Mouse (Mus musculus) midbrain, postnatal 0 days (tissue): ENCODE data around the gene Nptx1. TPM values are rescaled to one million over a fixed set of nuclear protein-coding genes. Genes with fewer than 3 reads are reported as not detected.

Source experiments
- ATAC-seq: fragments of 200-750 bp; cut with Nextera tagmentation; 2 replicates; pipeline ENCODE4 v1.8.0; 2017; ENCODE audit warnings: moderate number of reproducible peaks, mild to moderate bottlenecking, moderate TSS enrichment, moderate library complexity; ENCODE audit not compliant: low FRiP score
- DNase-seq: peaks from one replicate; pipeline ENCODE4 v3.0.0-alpha.2; 2015; ENCODE audit warnings: low spot score
- H3K27ac ChIP-seq: fragments of 300-500 bp; sonication (generic); 2 replicates; pipeline ENCODE4 v1.5.1; 2014; ENCODE audit warnings: low read depth, mild to moderate bottlenecking, low read length, mixed read lengths
- H3K27me3 ChIP-seq: fragments of 300-500 bp; sonication (generic); 2 replicates; pipeline ENCODE4 v1.6.1; 2014; ENCODE audit warnings: low read length, control low read depth, mixed read lengths; ENCODE audit not compliant: insufficient read depth
- H3K36me3 ChIP-seq: fragments of 300-500 bp; sonication (generic); 2 replicates; pipeline ENCODE4 v1.6.1; 2014; ENCODE audit warnings: low read length, control low read depth, mixed read lengths; ENCODE audit not compliant: insufficient read depth
- H3K4me1 ChIP-seq: fragments of 300-500 bp; sonication (generic); 2 replicates; pipeline ENCODE4 v1.6.1; 2014; ENCODE audit warnings: mild to moderate bottlenecking, control low read depth, antibody characterized with exemption, low read length, mixed read lengths; ENCODE audit not compliant: insufficient read depth
- H3K4me2 ChIP-seq: fragments of 300-500 bp; sonication (generic); 2 replicates; pipeline ENCODE4 v1.6.1; 2014; ENCODE audit warnings: low read depth, mild to moderate bottlenecking, low read length, mixed read lengths; ENCODE audit not compliant: poor library complexity, severe bottlenecking
- H3K4me3 ChIP-seq: fragments of 300-500 bp; sonication (generic); 2 replicates; pipeline ENCODE4 v1.5.1; 2014; ENCODE audit warnings: low read depth, mild to moderate bottlenecking, low read length, moderate library complexity
- H3K9ac ChIP-seq: fragments of 300-500 bp; sonication (generic); replicated peaks from 2 replicates; pipeline ENCODE4 v1.6.1; 2014; ENCODE audit warnings: mild to moderate bottlenecking, low read length, moderate library complexity, mixed read lengths; ENCODE audit not compliant: poor library complexity, severe bottlenecking
- H3K9me3 ChIP-seq: fragments of 300-500 bp; sonication (generic); 2 replicates; pipeline ENCODE4 v1.6.1; 2016; ENCODE audit warnings: low read length, control low read depth
- CTCF ChIP-seq: IDR thresholded peaks from 2 replicates; pipeline ENCODE4 v1.5.1; 2016; ENCODE audit warnings: antibody characterized with exemption, mild to moderate bottlenecking
- WGBS: fragments of 180-500 bp; shearing (Covaris S2); extraction: QIAGEN DNeasy Blood & Tissue Kit; methylation state at CpG from one replicate; pipeline ENCODE4 v1.1.7; 2014; 5-methylcytosine and 5-hydroxymethylcytosine counted together
- polyA plus RNA-seq: library from polyadenylated mRNA; unstranded; fragments of >200 nt; fragmentation: Nextera tagmentation; extraction: Ambion mirVana; gene quantifications from 2 replicates; pipeline ENCODE4 v1.2.1, GENCODE M21; 2015
- total RNA-seq: library from RNA; depleted of rRNA; stranded (reverse); fragments of >200 nt; gene quantifications from 2 replicates; pipeline ENCODE4 v1.2.3, GENCODE M21; 2014

Gene Nptx1
- total and polyA plus RNA-seq, 2 experiments from 2014 or later = 7.6 to 22.4 TPM

DNA sequence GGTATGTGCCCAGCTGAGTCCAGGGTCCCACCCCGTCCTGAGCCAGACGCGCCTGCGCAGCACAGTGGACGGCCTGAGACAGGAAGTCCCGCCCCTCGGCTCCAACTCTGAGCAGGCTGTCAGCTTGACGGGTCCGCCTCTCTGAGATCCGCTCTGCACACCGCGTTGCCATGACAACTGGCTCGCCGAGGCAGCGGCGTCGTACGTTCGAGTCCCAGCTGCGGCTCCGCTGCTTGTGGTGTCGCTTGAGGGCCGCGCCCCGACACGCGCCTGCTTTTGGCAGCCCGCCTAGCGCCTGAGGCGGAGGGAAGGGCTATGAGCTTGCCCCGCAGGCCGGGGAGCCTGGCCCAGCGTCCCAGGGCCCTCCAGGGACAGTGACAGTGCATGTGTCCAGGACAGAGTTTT lies 23.0 kb downstream of the Nptx1 start:
- H3K9me3 ChIP-seq = no peaks in the 10 kb centered on the region
- WGBS = 2% methylated on average over 33 of the region's 33 CpGs
- peak overlapping the region; percentile 28 for H3K4me3 ChIP-seq
- H3K4me1 ChIP-seq = 0 out of 2 replicates have a peak, but pooled peaks cover 2% of the 10 kb centered on the region
- peak overlapping the region; percentile 59 for H3K27ac ChIP-seq
- ATAC-seq (peak; percentile 87), DNase-seq (peak; percentile 96)
- TF ChIP-seq CTCF = no peak
- H3K27me3 ChIP-seq = no peaks in the 10 kb centered on the region; the same call in 1 of the 2 replicates
- no peaks in the 10 kb centered on the region for H3K36me3 ChIP-seq
- H3K4me2 ChIP-seq = peak overlapping the region; percentile 52
- H3K9ac ChIP-seq = peak overlapping the region; percentile 56

DNA sequence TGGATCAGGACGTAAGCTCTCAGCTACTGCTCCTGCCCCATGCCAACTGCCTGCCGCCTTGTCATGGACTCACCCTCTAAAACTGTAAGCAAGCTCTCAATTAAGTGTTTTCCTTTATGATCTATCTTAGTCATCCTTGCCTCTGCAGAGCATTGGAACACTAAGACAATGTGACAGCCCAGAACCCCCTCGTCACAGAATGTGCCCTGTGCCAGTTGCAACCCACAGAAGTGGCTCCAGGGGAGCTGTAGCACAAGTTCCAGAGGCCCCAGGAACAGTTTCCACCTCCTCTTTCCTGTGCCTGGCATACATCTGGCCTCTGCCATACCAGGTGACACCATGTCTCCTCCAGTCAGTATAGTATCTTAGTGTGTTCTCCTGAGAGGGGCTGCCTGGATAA lies 24.2 kb downstream of the Nptx1 start:
- no peak for TF ChIP-seq CTCF
- DNase-seq = no peak
- 73% methylated on average over 3 of the region's 3 CpGs for WGBS
- Histone ChIP-seq H3K4me1 (0 out of 2 replicates have a peak, but pooled peaks cover 2% of the 10 kb centered on the region), H3K36me3 (no peaks in the 10 kb centered on the region), H3K4me3 (no peak overlapping the region), H3K9ac (no peak overlapping the region), H3K27ac (no peak overlapping the region), H3K4me2 (no peak overlapping the region), H3K27me3 (no peaks in the 10 kb centered on the region; the same call in 1 of the 2 replicates), H3K9me3 (no peaks in the 10 kb centered on the region)
- no peak for ATAC-seq

DNA sequence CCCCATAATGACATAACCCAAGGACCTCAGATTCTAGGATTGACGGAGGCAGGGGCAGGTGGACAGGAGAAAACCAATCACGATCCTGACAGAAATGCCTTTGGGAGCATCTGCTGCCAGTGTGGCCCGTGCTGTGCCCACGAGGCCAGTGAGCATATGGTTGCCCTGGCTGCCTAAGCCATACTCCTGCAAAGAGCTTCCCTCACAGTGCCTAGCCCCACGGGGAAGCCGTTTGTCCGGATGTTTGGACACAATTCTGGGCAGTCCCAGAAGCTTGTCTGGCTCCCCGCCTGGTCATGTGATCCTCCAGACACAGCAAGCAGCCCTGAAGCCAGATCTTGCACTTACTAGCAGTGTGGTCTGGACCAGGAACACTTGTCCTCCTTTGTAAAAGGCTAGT lies 24.8 kb downstream of the Nptx1 start:
- DNase-seq (peak; percentile 89), ATAC-seq (peak; percentile 57; the same call in 1 of the 2 replicates)
- TF ChIP-seq CTCF = no peak
- Histone ChIP-seq H3K9ac (no peak overlapping the region), H3K9me3 (no peaks in the 10 kb centered on the region), H3K27ac (no peak overlapping the region), H3K27me3 (no peaks in the 10 kb centered on the region; the same call in 1 of the 2 replicates), H3K4me1 (0 out of 2 replicates have a peak, but pooled peaks cover 2% of the 10 kb centered on the region), H3K4me3 (no peak overlapping the region), H3K4me2 (no peak overlapping the region), H3K36me3 (no peaks in the 10 kb centered on the region)
- 61% methylated on average over 8 of the region's 8 CpGs for WGBS

DNA sequence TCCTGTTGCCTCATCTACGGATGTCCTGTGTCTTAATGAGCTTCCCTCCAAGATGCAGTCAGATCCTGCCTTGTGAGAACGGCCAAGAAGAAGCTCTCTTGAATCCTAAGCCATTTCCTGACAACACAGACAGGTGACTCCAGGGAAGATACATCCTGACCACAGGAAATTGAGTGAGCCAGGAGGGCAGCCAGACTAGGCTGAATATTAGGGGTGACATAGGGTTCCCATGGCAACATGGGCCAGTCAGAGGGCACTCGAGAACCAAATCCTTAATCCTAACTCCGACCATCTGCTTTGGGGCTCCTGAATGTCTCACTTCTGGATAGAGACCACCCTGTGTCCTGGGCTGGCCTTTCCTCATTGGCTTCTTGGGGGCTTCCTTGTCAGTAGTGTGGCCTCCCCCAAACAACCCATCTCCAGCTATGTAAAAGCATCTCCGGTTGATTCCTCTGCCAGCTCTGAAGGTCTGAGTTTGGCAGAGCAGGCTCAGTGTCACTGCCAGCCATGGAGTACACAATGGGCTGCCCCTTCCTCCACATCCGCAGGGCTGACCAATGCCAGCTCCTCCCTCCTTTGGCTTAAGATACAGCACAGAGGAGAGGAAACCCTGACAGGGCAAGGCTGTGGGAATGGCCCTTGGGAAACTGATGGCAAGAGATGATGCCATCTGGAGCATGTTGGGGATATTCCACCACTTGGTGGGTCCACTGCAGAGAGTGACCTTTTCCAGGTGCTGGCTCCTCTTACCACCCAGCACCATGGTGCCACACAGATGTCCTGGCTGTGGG lies 25.4 kb downstream of the Nptx1 start:
- Histone ChIP-seq H3K4me3 (no peak overlapping the region), H3K27me3 (no peaks in the 10 kb centered on the region), H3K4me2 (no peak overlapping the region), H3K9ac (no peak overlapping the region), H3K27ac (no peak overlapping the region), H3K4me1 (0 out of 2 replicates have a peak, but pooled peaks cover 2% of the 10 kb centered on the region), H3K9me3 (no peaks in the 10 kb centered on the region), H3K36me3 (no peaks in the 10 kb centered on the region)
- 74% methylated on average over 6 of the region's 6 CpGs for WGBS
- DNase-seq (peak; percentile 80), ATAC-seq (peak; percentile 49)
- no peak for TF ChIP-seq CTCF

DNA sequence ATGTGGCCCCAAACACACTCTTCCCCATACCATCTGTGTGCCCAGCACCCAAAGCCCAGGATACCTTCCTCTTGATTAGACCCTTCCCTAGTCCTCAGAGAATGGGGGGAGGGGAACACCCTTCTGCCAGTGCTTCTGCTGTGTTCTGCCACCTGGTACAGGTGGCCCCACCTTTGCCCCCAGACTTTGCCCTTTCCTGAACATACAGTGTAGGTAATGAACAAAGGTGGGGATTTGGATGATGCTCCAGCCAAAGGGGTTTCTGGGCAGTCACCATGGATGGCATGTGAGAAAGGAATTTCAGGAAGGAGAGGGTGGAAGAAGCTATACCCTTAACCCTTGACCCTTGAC lies 26.9 kb downstream of the Nptx1 start:
- Histone ChIP-seq H3K4me3 (no peak overlapping the region), H3K4me1 (0 out of 2 replicates have a peak, but pooled peaks cover 2% of the 10 kb centered on the region), H3K9me3 (no peaks in the 10 kb centered on the region), H3K27ac (no peak overlapping the region), H3K4me2 (no peak overlapping the region), H3K36me3 (no peaks in the 10 kb centered on the region), H3K27me3 (no peaks in the 10 kb centered on the region), H3K9ac (no peak overlapping the region)
- no peak for ATAC-seq
- no peak for DNase-seq
- TF ChIP-seq CTCF = no peak

DNA sequence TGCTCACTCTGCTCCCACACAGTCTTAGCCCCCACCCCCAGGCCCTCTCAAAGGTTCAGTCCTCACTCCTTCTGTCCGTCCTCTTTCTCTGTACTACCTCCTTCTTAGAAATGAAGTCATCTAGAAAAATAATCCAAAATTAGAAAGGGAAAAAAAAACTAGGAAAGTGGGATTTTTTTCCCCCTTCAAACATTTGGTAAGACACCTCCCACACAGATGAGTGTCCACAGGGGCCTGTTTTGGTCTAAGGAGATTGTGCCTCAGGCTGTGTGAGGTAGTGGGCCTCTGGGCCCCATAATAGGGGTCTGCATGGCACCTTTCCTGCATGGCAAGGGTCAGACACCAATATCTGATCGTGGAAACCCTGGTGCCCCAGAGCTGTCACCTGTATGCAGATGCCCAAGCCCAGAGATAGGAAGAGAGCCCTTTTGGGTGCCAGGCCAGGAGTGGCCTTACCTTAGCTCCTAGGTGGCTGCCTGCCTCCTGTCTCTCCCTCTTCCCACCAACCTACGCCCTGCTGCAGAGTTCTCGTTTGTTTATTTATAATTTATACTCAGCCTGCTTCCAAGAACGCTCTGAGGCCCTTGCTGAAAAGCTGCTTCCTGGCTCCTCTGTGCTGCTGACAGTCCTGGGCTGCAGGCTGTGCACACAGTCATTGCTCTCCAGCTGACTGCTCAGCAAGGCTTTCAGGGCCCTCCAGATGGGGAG lies 27.4 kb downstream of the Nptx1 start:
- Histone ChIP-seq H3K4me3 (no peak overlapping the region), H3K27ac (no peak overlapping the region), H3K36me3 (no peaks in the 10 kb centered on the region), H3K9ac (no peak overlapping the region), H3K9me3 (no peaks in the 10 kb centered on the region), H3K4me1 (0 out of 2 replicates have a peak, but pooled peaks cover 3% of the 10 kb centered on the region), H3K27me3 (no peaks in the 10 kb centered on the region), H3K4me2 (no peak overlapping the region)
- no peak for ATAC-seq
- TF ChIP-seq CTCF = no peak
- WGBS = 66% methylated on average over 5 of the region's 5 CpGs
- no peak for DNase-seq
